Mouse (Mus musculus) heart, postnatal 0 days (tissue): ENCODE measurements around the gene Zfp609.

Experiments
- CTCF ChIP-seq: IDR thresholded peaks from 2 replicates; pipeline ENCODE4 v1.5.1; 2016; ENCODE audit warnings: antibody characterized with exemption, control low read depth, low read depth
- EP300 ChIP-seq: IDR thresholded peaks from 2 replicates; pipeline ENCODE4 v1.6.1; 2016; ENCODE audit warnings: antibody characterized with exemption, low read depth

GRCm38 (mm10) chr9:65672996-65673395, 154.4 kb downstream of the Zfp609 start:
- no peak for TF ChIP-seq CTCF
- no peak for TF ChIP-seq EP300
